12 mouse cellular contexts compared by ENCODE assay signal in the genomic region with DNA sequence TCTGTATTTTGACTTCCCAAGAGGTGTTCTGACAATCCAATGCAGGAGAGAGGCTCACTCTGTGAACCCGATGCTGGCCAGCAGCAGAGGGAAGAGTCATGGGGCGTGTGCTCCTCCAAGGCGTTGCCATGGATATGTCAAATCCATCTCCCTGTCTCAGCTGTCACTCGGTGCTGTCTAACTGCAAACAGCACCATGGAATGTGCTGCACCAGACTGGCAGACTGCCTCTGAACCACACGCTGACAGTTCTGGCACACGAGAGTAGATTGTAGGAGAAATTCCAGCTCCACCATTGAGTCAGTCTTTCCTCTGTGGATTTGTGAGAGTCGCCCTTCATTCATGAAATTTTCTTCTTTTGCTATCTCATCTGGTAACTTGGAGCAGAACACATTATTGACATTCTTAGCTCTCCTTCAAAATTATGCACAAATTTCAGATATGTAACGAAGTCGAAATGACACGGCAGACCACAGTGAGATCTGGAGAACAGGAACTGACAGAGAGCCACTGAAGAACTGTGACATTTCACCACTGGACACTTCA. TPM values are rescaled to one million over a fixed set of nuclear protein-coding genes. Genes with fewer than 3 reads are reported as not detected.
DNase-seq lines count a peak whose midpoint lies in the region; ATAC-seq and TF ChIP-seq lines count a peak whose summit lies in the region.
"Had no signal": no experiment of that assay in that cellular context is flagged by ENCODE, and none has a peak within 500 bp of the region (broad histone marks: within the 10 kb centered on the region; RNA-seq: fewer than 3 reads in every experiment).

No protein-coding gene starts in this region.

- 46% methylated on average over 10 of the region's 10 CpGs for WGBS in lung, embryonic 14.5 days

- no peaks in the 10 kb centered on the region for H3K27me3 ChIP-seq in lung, embryonic 14.5 days (ENCODE audit: insufficient read depth, low read length)
- H3K27me3 ChIP-seq: CH12.LX; hindbrain, embryonic 15.5 days; limb, embryonic 13.5 days; neural tube, embryonic 13.5 days had no signal

- no peak overlapping the region for H3K4me3 ChIP-seq in lung, embryonic 14.5 days (ENCODE audit: low read depth, low read length)
- H3K4me3 ChIP-seq: hindbrain, embryonic 15.5 days; limb, embryonic 13.5 days; neural tube, embryonic 13.5 days had no signal

- no peaks in the 10 kb centered on the region for H3K9me3 ChIP-seq in lung, embryonic 14.5 days (ENCODE audit: low read depth, low read length)
- H3K9me3 ChIP-seq: hindbrain, embryonic 15.5 days; limb, embryonic 13.5 days; neural tube, embryonic 13.5 days had no signal

- H3K4me2 ChIP-seq in lung, embryonic 14.5 days, result no peak overlapping the region
- H3K4me2 ChIP-seq: hindbrain, embryonic 15.5 days; limb, embryonic 13.5 days; neural tube, embryonic 13.5 days had no signal

- H3K36me3 ChIP-seq in lung, embryonic 14.5 days (ENCODE audit: insufficient read depth), result no peaks in the 10 kb centered on the region
- H3K36me3 ChIP-seq: hindbrain, embryonic 15.5 days; limb, embryonic 13.5 days; neural tube, embryonic 13.5 days had no signal

- no peak overlapping the region for H3K9ac ChIP-seq in lung, embryonic 14.5 days
- H3K9ac ChIP-seq: hindbrain, embryonic 15.5 days; limb, embryonic 13.5 days; neural tube, embryonic 13.5 days had no signal

- ATAC-seq in frontal cortex, adult (ENCODE audit: low TSS enrichment), result 0 out of 2 replicates have a peak, but pooled peaks have one; percentile 50
- no peak for ATAC-seq in lung, embryonic 14.5 days (ENCODE audit: insufficient read depth)
- ATAC-seq in CD4-positive, CD25-positive, alpha-beta regulatory T cell, adult 4 months, result no peak

- no peaks in the 10 kb centered on the region for H3K4me1 ChIP-seq in lung, embryonic 14.5 days (ENCODE audit: insufficient read depth)
- H3K4me1 ChIP-seq: hindbrain, embryonic 15.5 days; limb, embryonic 13.5 days; neural tube, embryonic 13.5 days had no signal

- TF ChIP-seq CTCF in lung, embryonic 14.5 days (IDR thresholded peaks at IDR 0.05; ENCODE audit: low read depth), result no peak

- no peak for DNase-seq in frontal cortex, postnatal 25 days (ENCODE audit: low spot score in 2 of 2)
- peak; percentile 36 for DNase-seq in lung, embryonic 14.5 days
- no peak for DNase-seq in lung, adult 18-20 months
- peak; percentile 56 for DNase-seq in brain, embryonic 18.5 days (ENCODE audit: low read depth, low spot score)
- DNase-seq in layer of hippocampus, postnatal 14 days (ENCODE audit: low spot score in 2 of 2), result peak; percentile 29 to 72
- no peak for DNase-seq in right cerebral cortex, postnatal 25 days

- H3K27ac ChIP-seq in lung, embryonic 14.5 days (ENCODE audit: low read depth), result no peak overlapping the region
- H3K27ac ChIP-seq: hindbrain, embryonic 15.5 days; limb, embryonic 13.5 days; neural tube, embryonic 13.5 days had no signal

RNA-seq across cellular contexts. Expression of a gene that starts 38.1 kb away (rescaled TPM):
- polyA plus RNA-seq in lung, embryonic 14.5 days (2014; fragmentation: Nextera tagmentation; extraction: Ambion mirVana), result 4.1 and 4.5 TPM in 2 replicates
- total RNA-seq in layer of hippocampus, postnatal 14 days (2021), result under 1 TPM; 0.19 to 0.35 TPM
- 10 to 100 TPM; 11.2 to 25.9 TPM for polyA plus RNA-seq in CD4-positive, CD25-positive, alpha-beta regulatory T cell, adult 4 months (2017; shearing (Covaris generic))
- total RNA-seq: CH12.LX had no signal
- polyA plus RNA-seq: hindbrain, embryonic 15.5 days; neural tube, embryonic 13.5 days had no signal

RNA-seq across cellular contexts. Expression of a gene that starts 55.1 kb away (rescaled TPM):
- 109 and 110 TPM in 2 replicates for polyA plus RNA-seq in lung, embryonic 14.5 days (2014; fragmentation: Nextera tagmentation; extraction: Ambion mirVana)
- 10 to 100 TPM in 1 of 2 experiments, 1 to 10 TPM in 1; 8.8 to 10.3 TPM for total RNA-seq in layer of hippocampus, postnatal 14 days (2021)
- polyA plus RNA-seq in CD4-positive, CD25-positive, alpha-beta regulatory T cell, adult 4 months (2017; shearing (Covaris generic)), result 10 to 100 TPM; 21.4 to 25.0 TPM

Comparison
In these comparisons a context has a peak if more than half of its experiments do, and no peak if none do; other contexts are left out.
1. DNase-seq: peak in lung, embryonic 14.5 days (single experiment), brain, embryonic 18.5 days (single experiment) and layer of hippocampus, postnatal 14 days (2 of 2); none in frontal cortex, postnatal 25 days (0 of 2), lung, adult 18-20 months (0 of 2) and right cerebral cortex, postnatal 25 days (single experiment).